Mouse (Mus musculus): ENCODE measurements around the gene Tigit. TPM values are rescaled to one million over a fixed set of nuclear protein-coding genes. Genes with fewer than 3 reads are reported as not detected.

The Tigit gene
- total RNA-seq, 2 experiments from 2014 or later, result not detected

DNA sequence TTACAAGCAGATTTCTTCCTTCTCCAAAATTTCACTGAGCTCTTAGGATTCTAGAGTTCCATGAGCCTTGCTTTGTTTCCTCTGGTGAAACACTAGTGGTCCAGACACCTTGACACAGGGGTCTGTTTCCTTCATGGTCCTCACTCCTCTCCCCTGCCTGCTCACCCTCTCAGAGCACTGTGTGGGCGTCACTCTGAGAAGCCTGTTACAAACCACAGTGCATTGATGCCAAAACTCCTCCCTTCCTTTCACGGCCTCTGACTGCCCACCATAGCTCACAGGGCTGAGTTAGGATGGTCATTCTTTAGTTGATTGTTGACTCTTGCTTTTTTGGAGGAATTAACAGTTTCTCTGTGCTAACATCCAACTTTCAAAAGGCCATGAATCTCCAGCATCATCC, 43.6 kb downstream of the Tigit start:
- DNase-seq (ENCODE audit: low spot score in 2 of 2), result no peak

DNA sequence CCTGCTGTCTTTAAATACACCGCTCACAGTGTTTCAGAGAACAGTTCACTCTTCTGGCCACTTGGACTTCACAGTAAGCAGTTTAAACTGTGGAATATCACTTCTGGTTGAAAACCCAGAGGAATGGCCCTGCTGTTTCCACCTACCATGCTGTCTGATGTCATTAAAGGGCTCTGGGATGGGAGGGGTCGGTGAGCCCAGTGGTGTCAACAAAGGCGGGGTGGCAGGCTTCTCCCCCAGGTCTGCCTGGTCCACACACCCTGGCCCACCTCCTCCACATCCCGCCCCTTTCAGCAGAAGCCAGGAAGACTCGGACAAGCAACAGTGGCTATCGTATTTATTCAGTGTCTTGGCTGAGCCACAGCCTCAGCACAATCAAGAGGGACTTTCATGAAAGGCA, 44.7 kb downstream of the Tigit start:
- DNase-seq (ENCODE audit: low spot score in 2 of 2), result no peak

DNA sequence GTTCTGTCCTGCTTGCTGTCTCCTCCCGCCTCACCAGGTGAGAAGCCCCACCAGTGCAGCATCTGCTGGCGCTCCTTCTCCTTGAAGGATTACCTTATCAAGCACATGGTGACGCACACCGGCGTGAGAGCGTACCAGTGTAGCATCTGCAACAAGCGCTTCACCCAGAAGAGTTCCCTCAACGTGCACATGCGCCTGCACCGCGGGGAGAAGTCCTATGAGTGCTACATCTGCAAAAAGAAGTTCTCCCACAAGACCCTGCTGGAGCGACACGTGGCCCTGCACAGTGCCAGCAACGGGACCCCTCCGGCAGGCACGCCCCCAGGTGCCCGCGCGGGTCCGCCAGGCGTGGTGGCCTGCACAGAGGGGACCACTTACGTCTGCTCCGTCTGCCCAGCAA, 45.7 kb downstream of the Tigit start:
- no peak for DNase-seq (ENCODE audit: low spot score in 2 of 2)

DNA sequence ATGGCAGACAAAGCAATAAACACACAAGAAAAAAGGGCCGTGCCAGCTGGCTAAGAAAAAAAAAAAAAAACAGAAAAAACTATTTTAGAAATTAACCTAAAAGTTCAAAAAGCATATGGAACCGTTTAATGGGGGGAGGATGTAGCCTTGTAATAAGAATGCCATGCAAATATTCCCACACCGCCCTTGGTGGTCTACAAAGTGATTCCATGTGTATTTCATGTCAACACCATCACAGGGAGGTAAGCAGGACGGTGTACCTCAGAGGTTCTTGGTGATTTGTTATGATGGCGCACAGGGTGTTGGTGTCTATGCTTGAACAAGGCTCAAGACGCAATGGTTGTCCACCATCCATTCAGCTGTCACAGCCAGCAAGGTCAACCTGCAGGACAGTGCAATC, 46.6 kb downstream of the Tigit start:
- no peak for DNase-seq (ENCODE audit: low spot score in 2 of 2)

DNA sequence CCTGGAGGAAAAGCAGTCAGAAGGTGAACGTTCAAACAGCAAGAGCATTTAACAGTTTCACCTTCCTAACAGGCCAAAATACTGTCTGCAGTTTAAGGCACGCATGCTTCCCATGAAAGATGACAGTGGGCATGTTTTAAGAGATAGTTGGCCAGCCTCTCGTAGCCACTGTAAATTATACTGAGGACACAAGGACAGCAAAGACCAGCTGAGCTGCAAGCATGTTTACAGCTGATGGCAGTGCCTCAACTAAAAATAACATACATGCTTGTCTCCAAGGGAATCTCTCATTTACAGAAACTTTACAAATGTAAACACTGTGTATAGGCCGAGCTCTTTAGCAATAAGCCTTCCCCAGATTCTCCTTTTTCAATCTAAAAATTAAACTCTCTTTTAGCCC, 47.6 kb downstream of the Tigit start:
- no peak for DNase-seq (ENCODE audit: low spot score in 2 of 2)

DNA sequence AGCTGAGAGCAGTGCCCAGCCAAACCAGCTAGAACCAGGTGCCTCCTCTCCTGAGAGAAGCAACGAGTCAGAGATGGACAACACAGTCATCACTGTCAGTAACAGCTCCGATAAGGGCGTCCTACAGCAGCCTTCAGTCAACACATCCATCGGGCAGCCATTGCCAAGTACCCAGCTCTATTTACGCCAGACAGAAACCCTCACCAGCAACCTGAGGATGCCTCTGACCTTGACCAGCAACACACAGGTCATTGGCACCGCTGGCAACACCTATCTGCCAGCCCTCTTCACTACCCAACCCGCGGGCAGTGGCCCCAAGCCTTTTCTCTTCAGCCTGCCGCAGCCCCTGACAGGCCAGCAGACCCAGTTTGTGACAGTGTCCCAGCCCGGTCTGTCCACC, 53.6 kb downstream of the Tigit start:
- no peak for DNase-seq (ENCODE audit: low spot score in 2 of 2)

GRCm38 (mm10) chr16:43608066-43608465, 55.9 kb downstream of the Tigit start:
- no peak for DNase-seq (ENCODE audit: low spot score in 2 of 2)

DNA sequence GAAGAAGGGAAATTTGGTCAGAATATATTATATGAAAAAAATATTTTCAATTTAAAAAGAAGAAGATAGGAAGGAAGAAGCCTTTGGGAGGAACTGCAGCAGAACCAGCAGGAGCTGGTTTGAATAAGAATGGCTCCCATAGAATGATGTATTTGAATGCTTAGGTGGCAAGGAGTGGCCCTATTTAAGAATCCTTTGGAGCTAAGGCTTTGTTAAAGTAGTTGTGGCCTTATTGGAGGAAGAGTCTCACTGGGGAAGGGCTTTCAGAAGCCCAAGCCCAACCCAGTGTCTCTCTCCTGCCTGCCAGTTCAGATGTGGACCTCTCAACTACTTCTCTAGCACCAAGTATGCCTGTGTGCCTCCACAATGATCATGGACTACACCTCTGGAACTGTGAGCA, 56.9 kb downstream of the Tigit start:
- DNase-seq (ENCODE audit: low spot score in 2 of 2), result no peak

DNA sequence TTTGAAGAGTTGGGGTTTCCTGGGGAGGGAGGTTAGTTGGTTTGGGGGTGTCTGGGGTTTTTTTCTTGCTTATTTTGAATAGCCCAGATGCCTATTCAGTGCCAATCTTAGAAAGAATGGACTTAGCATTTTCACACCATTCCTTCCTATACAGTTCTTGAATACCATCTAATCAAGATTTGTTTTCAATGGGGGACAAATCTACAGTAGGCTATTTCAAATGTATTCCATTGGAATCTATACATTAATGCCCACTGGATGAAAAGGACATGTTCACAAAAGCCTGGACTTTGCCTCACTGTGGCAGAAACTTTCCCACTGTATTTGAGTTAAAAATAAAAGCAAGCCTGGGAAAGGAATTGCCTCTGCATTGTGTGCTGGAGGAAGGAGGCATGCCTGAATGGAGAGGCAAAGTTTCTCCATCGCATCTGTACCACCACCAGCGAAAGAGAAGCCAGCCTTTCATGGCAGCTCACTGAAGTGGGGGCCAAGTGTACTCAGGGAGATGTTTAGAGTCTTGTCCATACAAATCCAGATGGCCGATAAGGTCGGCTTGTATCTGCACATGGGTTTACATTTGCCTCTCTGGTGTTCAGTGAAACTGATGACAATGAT, 59.4 kb downstream of the Tigit start:
- no peak for DNase-seq (ENCODE audit: low spot score in 2 of 2)

GRCm38 (mm10) chr16:43603591-43604141, 60.3 kb downstream of the Tigit start:
- no peak for DNase-seq (ENCODE audit: low spot score in 2 of 2)

GRCm38 (mm10) chr16:43602573-43602972, 61.4 kb downstream of the Tigit start:
- no peak for DNase-seq (ENCODE audit: low spot score in 2 of 2)

DNA sequence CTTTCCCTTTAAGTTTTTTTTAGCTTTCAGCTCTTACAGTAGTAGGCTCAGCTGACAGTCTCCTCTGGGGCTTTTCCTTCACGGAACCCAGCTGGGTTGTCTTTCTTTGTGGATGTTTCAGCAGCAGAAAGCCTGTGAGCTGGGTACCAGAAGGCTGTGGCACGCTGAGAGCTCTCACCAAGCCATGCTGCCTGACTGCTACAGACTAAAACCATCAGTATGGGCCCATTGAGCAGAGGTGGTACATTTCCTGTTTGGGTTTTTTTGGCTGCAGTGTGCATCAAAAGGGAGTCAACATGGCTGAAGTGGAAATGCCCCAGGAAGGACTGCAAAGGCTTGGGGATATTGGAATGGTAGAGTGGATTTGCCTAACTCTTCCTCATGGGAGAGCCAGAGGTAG, 64.2 kb downstream of the Tigit start:
- no peak for DNase-seq (ENCODE audit: low spot score in 2 of 2)

Small RNA genes lying within 50 kb of the gene (microRNA-seq; reads per million reads assigned to microRNA genes)
- 0 reads per million in 2 experiments for gene Mir568

Other genes starting within 250 kb of the Tigit start
- under 1 TPM; 0.41 to 0.54 TPM for gene Drd3, start 89.9 kb upstream of the Tigit start, total RNA-seq (2021)
- gene Ccdc191, start 225.7 kb upstream of the Tigit start, total RNA-seq (2021), result 1 to 10 TPM; 5.2 to 9.2 TPM

Data from layer of hippocampus, postnatal 10 days (tissue).